Mouse (Mus musculus): ENCODE measurements at regions not wholly inside any gene's neighbourhood (a gene's known extent, or its start where the extent isn't known, plus 50 kb on each side); places are given as distances from the start of the nearest gene placed in this dataset.
"Not testable (repeated sequence)": the region's sequence is repeated elsewhere in the genome, so short reads cannot be mapped to it uniquely, and the experiment has no call there.

- WGBS, result 68% methylated on average over 10 of the region's 10 CpGs
- no peaks in the 10 kb centered on the region for H3K4me1 ChIP-seq (replicated peaks; ENCODE audit: control insufficient read depth, insufficient read depth, low read length)
These were observed 94.9 kb upstream of the Ccdc122 start for GRCm38 (mm10) chr14:76941474-76942212.

DNA sequence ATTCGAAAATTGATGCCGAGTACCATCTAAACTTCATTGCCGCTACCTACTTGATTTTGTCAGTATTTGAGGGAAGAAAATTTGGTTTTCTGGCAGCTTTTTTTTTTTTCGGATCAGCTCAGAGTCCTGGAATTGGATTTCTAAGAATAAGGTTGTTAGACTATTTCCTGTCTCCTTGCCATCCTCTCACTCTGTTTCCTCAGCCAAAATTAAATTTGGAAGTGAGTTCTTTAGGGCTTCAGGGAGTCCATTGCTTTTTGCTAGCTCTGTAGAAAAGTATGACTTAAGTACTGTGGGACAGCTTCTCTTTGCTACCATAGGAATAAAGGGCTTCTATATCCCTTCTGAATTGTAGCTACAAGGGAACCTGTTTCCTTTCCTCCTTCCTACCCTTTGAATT, 96.1 kb upstream of the Ccdc122 start:
- ATAC-seq (ENCODE audit: low FRiP score) (no peak), DNase-seq (ENCODE audit: low spot score) (no peak)
- Histone ChIP-seq H3K9ac (no peak overlapping the region), H3K27me3 (ENCODE audit: control insufficient read depth, insufficient read depth, low read length) (no peaks in the 10 kb centered on the region), H3K4me3 (replicated peaks; ENCODE audit: low read length) (no peak overlapping the region), H3K27ac (no peak overlapping the region), H3K9me3 (ENCODE audit: control insufficient read depth, low read length) (no peaks in the 10 kb centered on the region), H3K4me2 (replicated peaks) (no peak overlapping the region), H3K4me1 (replicated peaks; ENCODE audit: control insufficient read depth, insufficient read depth, low read length) (no peaks in the 10 kb centered on the region), H3K36me3 (replicated peaks; ENCODE audit: control insufficient read depth, insufficient read depth) (no peaks in the 10 kb centered on the region)
- 94% methylated on average over 4 of the region's 4 CpGs for WGBS

More at GRCm38 (mm10) chr14:76941474-76942212, 94.9 kb upstream of the Ccdc122 start:
- no peak for DNase-seq (ENCODE audit: low spot score)
- Histone ChIP-seq H3K36me3 (replicated peaks; ENCODE audit: control insufficient read depth, insufficient read depth) (no peaks in the 10 kb centered on the region), H3K4me3 (replicated peaks; ENCODE audit: low read length) (no peak overlapping the region), H3K4me2 (replicated peaks) (no peak overlapping the region), H3K9ac (no peak overlapping the region), H3K9me3 (ENCODE audit: control insufficient read depth, low read length) (no peaks in the 10 kb centered on the region), H3K27ac (no peak overlapping the region), H3K27me3 (ENCODE audit: control insufficient read depth, insufficient read depth, low read length) (no peaks in the 10 kb centered on the region)
- no peak for ATAC-seq (ENCODE audit: low FRiP score)

DNA sequence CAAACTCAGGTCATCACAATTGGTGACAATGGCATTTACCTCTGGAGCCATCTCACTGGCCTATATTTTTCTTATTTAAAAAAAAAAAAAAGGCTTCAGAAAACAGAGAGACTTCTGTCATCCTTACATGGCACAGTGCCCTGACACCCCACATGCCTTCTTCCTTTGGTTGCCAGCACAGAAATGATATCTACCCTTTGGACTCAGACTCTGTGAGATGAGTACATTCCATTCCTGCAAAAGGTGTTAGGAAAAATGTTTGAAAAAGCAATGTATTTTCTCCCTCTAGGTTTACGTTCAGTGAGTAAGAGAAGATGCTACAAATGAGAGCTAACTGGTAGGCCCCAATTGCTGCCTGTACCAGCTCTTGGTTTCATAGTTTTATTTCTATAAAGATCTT, 99.9 kb upstream of the Ccdc122 start:
- no peak overlapping the region for H3K27ac ChIP-seq
- no peak overlapping the region for H3K9ac ChIP-seq
- H3K9me3 ChIP-seq (ENCODE audit: control insufficient read depth, low read length), result no peaks in the 10 kb centered on the region
- no peak overlapping the region for H3K4me2 ChIP-seq (replicated peaks)
- H3K36me3 ChIP-seq (replicated peaks; ENCODE audit: control insufficient read depth, insufficient read depth), result no peaks in the 10 kb centered on the region
- no peaks in the 10 kb centered on the region for H3K27me3 ChIP-seq (ENCODE audit: control insufficient read depth, insufficient read depth, low read length)
- DNase-seq (ENCODE audit: low spot score), result no peak
- ATAC-seq (ENCODE audit: low FRiP score), result no peak
- H3K4me1 ChIP-seq (replicated peaks; ENCODE audit: control insufficient read depth, insufficient read depth, low read length), result no peaks in the 10 kb centered on the region
- H3K4me3 ChIP-seq (replicated peaks; ENCODE audit: low read length), result no peak overlapping the region
- 85% methylated on average over 1 of the region's 1 CpGs for WGBS

GRCm38 (mm10) chr14:76936051-76936450, 100.5 kb upstream of the Ccdc122 start:
- 84% methylated on average over 4 of the region's 4 CpGs for WGBS
- DNase-seq (ENCODE audit: low spot score); H3K27ac ChIP-seq; H3K4me3 ChIP-seq (replicated peaks; ENCODE audit: low read length); ATAC-seq (ENCODE audit: low FRiP score); H3K4me1 ChIP-seq (replicated peaks; ENCODE audit: control insufficient read depth, insufficient read depth, low read length); H3K9me3 ChIP-seq (ENCODE audit: control insufficient read depth, low read length); H3K27me3 ChIP-seq (ENCODE audit: control insufficient read depth, insufficient read depth, low read length); H3K36me3 ChIP-seq (replicated peaks; ENCODE audit: control insufficient read depth, insufficient read depth); H3K9ac ChIP-seq; H3K4me2 ChIP-seq (replicated peaks): not testable (repeated sequence)

DNA sequence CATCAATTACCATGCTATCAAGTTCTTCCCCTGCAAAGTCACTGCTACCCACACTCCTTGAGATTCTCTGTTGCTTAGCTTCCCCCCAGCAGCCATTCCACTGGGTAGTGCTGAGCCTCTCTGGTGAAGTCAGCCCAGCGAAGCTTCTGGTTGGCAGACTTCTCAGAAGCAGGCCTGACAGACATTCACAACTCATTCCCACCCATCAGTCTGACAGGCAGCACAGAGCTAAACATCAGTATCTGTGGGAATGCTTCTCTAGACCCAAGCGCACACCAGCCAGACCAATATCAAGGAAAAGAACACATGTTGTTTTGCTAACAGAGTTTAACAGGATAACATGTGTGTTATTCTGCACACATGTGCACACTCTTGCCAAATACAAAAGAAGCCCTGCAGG, 101.1 kb upstream of the Ccdc122 start:
- DNase-seq (ENCODE audit: low spot score) (no peak), ATAC-seq (ENCODE audit: low FRiP score) (no peak)
- H3K9me3 ChIP-seq (ENCODE audit: control insufficient read depth, low read length), result no peaks in the 10 kb centered on the region
- WGBS, result 74% methylated on average over 2 of the region's 2 CpGs
- H3K4me3 ChIP-seq (replicated peaks; ENCODE audit: low read length), result no peak overlapping the region
- no peak overlapping the region for H3K9ac ChIP-seq
- no peak overlapping the region for H3K4me2 ChIP-seq (replicated peaks)
- no peak overlapping the region for H3K27ac ChIP-seq
- no peaks in the 10 kb centered on the region for H3K27me3 ChIP-seq (ENCODE audit: control insufficient read depth, insufficient read depth, low read length)
- no peaks in the 10 kb centered on the region for H3K4me1 ChIP-seq (replicated peaks; ENCODE audit: control insufficient read depth, insufficient read depth, low read length)
- no peaks in the 10 kb centered on the region for H3K36me3 ChIP-seq (replicated peaks; ENCODE audit: control insufficient read depth, insufficient read depth)

DNA sequence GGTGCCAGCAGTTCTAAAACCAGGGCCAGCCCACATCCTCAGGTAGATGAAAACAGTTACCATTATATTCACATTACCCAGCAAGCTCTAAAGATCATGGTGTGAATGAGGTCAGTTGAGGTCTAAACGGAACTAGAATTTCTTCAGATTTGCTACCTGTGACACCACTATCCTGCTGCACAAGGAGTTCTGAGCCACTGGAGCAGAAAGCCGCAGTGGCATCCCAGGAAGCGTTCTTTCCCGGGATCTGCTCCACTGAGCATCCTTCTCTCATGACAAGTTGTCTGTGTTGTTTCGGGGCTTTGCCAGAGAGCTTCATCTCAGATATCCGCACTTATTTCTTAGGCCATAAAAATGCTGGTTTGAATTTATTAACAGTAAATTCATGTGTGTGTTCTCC, 103.7 kb upstream of the Ccdc122 start:
- DNase-seq (ENCODE audit: low spot score) (no peak), ATAC-seq (ENCODE audit: low FRiP score) (no peak)
- 65% methylated on average over 6 of the region's 6 CpGs for WGBS
- no peak overlapping the region for H3K9ac ChIP-seq
- H3K4me3 ChIP-seq (replicated peaks; ENCODE audit: low read length), result no peak overlapping the region
- H3K4me2 ChIP-seq (replicated peaks), result no peak overlapping the region
- H3K27me3 ChIP-seq (ENCODE audit: control insufficient read depth, insufficient read depth, low read length), result no peaks in the 10 kb centered on the region
- no peaks in the 10 kb centered on the region for H3K36me3 ChIP-seq (replicated peaks; ENCODE audit: control insufficient read depth, insufficient read depth)
- no peaks in the 10 kb centered on the region for H3K4me1 ChIP-seq (replicated peaks; ENCODE audit: control insufficient read depth, insufficient read depth, low read length)
- no peak overlapping the region for H3K27ac ChIP-seq
- no peaks in the 10 kb centered on the region for H3K9me3 ChIP-seq (ENCODE audit: control insufficient read depth, low read length)

DNA sequence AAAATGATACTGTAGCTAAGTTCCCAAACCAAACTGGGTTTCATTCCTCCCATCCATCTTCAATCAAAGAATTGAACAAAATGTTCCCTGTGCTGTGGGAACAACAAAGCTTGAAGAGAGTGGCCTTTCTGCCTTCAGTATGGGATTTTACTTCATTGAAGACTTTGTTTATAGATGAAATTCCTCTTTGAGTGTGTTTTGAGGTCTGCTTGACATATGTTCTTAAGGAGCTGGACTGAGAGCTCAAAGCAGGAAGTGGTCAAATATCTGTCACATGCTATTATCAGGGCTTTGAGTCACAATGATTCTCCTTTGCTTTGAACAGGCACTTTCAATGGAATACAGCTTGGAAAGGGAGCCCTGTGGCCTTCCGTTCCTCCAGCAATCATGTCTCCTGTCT, 105.2 kb upstream of the Ccdc122 start:
- Histone ChIP-seq H3K36me3 (replicated peaks; ENCODE audit: control insufficient read depth, insufficient read depth) (no peaks in the 10 kb centered on the region), H3K4me2 (replicated peaks) (no peak overlapping the region), H3K27me3 (ENCODE audit: control insufficient read depth, insufficient read depth, low read length) (no peaks in the 10 kb centered on the region), H3K9me3 (ENCODE audit: control insufficient read depth, low read length) (no peaks in the 10 kb centered on the region), H3K4me3 (replicated peaks; ENCODE audit: low read length) (no peak overlapping the region), H3K27ac (peak overlapping the region; percentile 53; the same call in 1 of the 2 replicates), H3K9ac (no peak overlapping the region), H3K4me1 (replicated peaks; ENCODE audit: control insufficient read depth, insufficient read depth, low read length) (no peaks in the 10 kb centered on the region)
- no peak for ATAC-seq (ENCODE audit: low FRiP score)
- WGBS, result 86% methylated on average over 1 of the region's 1 CpGs
- no peak for DNase-seq (ENCODE audit: low spot score)

DNA sequence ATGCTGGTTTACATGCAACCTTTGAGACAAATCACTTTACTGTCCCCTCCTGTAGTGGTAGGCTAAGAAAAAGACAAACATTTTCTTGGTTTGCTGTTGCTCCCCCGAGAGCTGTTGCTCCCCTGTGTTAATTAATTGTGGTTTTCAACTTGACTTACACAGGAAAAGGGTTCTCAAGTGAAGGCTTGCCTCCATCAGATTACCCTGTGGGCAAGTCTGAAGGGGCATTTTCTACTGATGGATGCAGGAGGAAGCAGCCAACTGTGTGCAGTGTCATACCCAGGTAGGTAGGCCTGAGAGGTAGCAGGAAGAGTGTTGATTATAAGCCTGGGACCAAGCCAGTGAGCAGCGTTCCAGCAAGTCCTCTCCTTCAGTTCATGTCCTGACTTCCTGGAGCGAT, 107.0 kb upstream of the Ccdc122 start:
- Histone ChIP-seq H3K27ac (no peak overlapping the region), H3K9me3 (ENCODE audit: control insufficient read depth, low read length) (no peaks in the 10 kb centered on the region), H3K27me3 (ENCODE audit: control insufficient read depth, insufficient read depth, low read length) (no peaks in the 10 kb centered on the region), H3K4me3 (replicated peaks; ENCODE audit: low read length) (no peak overlapping the region), H3K4me2 (replicated peaks) (no peak overlapping the region), H3K4me1 (replicated peaks; ENCODE audit: control insufficient read depth, insufficient read depth, low read length) (no peaks in the 10 kb centered on the region), H3K36me3 (replicated peaks; ENCODE audit: control insufficient read depth, insufficient read depth) (no peaks in the 10 kb centered on the region), H3K9ac (no peak overlapping the region)
- ATAC-seq (ENCODE audit: low FRiP score) (no peak), DNase-seq (ENCODE audit: low spot score) (no peak)
- WGBS, result 78% methylated on average over 3 of the region's 3 CpGs

DNA sequence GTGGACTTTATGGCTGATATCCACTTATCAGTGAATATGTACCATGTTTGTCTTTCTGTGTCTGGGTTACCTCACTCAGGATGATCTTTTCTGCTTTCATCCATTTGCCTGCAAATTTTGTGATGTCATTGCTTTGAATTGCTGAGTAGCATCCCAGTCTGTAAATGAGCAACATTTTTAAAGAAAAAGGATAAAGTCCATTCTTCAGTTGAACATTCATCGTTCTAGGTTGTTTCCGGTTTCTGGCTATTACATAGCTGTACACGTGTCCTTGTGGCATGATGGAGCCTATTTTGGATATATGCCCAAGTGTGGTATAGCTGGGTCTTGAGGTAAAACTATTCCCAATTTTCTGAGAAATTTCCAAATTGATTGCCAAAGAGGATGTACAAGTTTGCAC, 107.9 kb upstream of the Ccdc122 start:
- no peaks in the 10 kb centered on the region for H3K36me3 ChIP-seq (replicated peaks; ENCODE audit: control insufficient read depth, insufficient read depth)
- no peaks in the 10 kb centered on the region for H3K4me1 ChIP-seq (replicated peaks; ENCODE audit: control insufficient read depth, insufficient read depth, low read length)
- H3K27me3 ChIP-seq (ENCODE audit: control insufficient read depth, insufficient read depth, low read length), result no peaks in the 10 kb centered on the region
- H3K27ac ChIP-seq, result no peak overlapping the region
- no peak for ATAC-seq (ENCODE audit: low FRiP score)
- no peak overlapping the region for H3K4me3 ChIP-seq (replicated peaks; ENCODE audit: low read length)
- no peak overlapping the region for H3K4me2 ChIP-seq (replicated peaks)
- H3K9ac ChIP-seq, result no peak overlapping the region
- H3K9me3 ChIP-seq (ENCODE audit: control insufficient read depth, low read length), result no peaks in the 10 kb centered on the region
- DNase-seq (ENCODE audit: low spot score), result no peak
- 94% methylated on average over 3 of the region's 3 CpGs for WGBS
